Mouse (Mus musculus) MEL (cell line): ENCODE measurements around the gene Kcnip1.

Source experiments
- CHD2 ChIP-seq: IDR thresholded peaks from 2 replicates; pipeline ENCODE4 v1.6.1; 2011; ENCODE audit warnings: low read length, improper control_type of control experiment
- CTCF ChIP-seq, 3 experiments: IDR thresholded peaks in 2 of 3; conservative IDR thresholded peaks in 1 of 3; 2 replicates each; pipeline ENCODE4 v1.5.1; 2011 to 2012; ENCODE audit warnings: low read length in 3 of 3, low read depth in 2 of 3, mild to moderate bottlenecking in 2 of 3, improper control_type of control experiment in 1 of 3, inconsistent platforms in 1 of 3, mixed read lengths in 1 of 3, moderate library complexity in 1 of 3; ENCODE audit not compliant: control insufficient read depth in 1 of 3, insufficient read depth in 1 of 3, poor library complexity in 1 of 3, severe bottlenecking in 1 of 3
- EP300 ChIP-seq, 2 experiments: IDR thresholded peaks; 2 replicates each; pipeline ENCODE4 v1.6.1; 2011; ENCODE audit warnings: improper control_type of control experiment in 2 of 2, low read length in 2 of 2, low read depth in 1 of 2, mild to moderate bottlenecking in 1 of 2
- GABPA ChIP-seq: IDR thresholded peaks from 2 replicates; pipeline ENCODE4 v1.6.1; 2012; ENCODE audit warnings: low read depth, mild to moderate bottlenecking, inconsistent platforms, low read length, improper control_type of control experiment, moderate library complexity
- GATA1 ChIP-seq: IDR thresholded peaks from 2 replicates; pipeline ENCODE4 v1.6.1; 2011; ENCODE audit warnings: low read depth, low read length, improper control_type of control experiment
- MAX ChIP-seq: IDR thresholded peaks from 2 replicates; pipeline ENCODE4 v1.6.1; 2011; ENCODE audit warnings: low read length, improper control_type of control experiment
- MXI1 ChIP-seq: IDR thresholded peaks from 2 replicates; pipeline ENCODE4 v1.6.1; 2011; ENCODE audit warnings: mild to moderate bottlenecking, low read depth, low read length, improper control_type of control experiment
- MYB ChIP-seq: IDR thresholded peaks from 2 replicates; pipeline ENCODE4 v1.6.1; 2011; ENCODE audit warnings: mild to moderate bottlenecking, low read depth, low read length, improper control_type of control experiment
- NRF1 ChIP-seq: IDR thresholded peaks from 2 replicates; pipeline ENCODE4 v1.6.1; 2014; ENCODE audit warnings: low read depth, mild to moderate bottlenecking, inconsistent platforms, low read length, improper control_type of control experiment, moderate library complexity; ENCODE audit not compliant: poor library complexity, insufficient read depth, severe bottlenecking
- POLR2A ChIP-seq, 2 experiments: IDR thresholded peaks; 2 replicates each; pipeline ENCODE4 v1.6.1; 2011 to 2012; ENCODE audit warnings: low read length in 2 of 2, mild to moderate bottlenecking in 2 of 2, control low read depth in 1 of 2, improper control_type of control experiment in 1 of 2, low read depth in 1 of 2, moderate library complexity in 1 of 2; ENCODE audit not compliant: control insufficient read depth in 1 of 2, insufficient read depth in 1 of 2, poor library complexity in 1 of 2
- POLR2AphosphoS2 ChIP-seq: IDR thresholded peaks from 2 replicates; pipeline ENCODE4 v1.6.1; 2011; ENCODE audit warnings: low read length, improper control_type of control experiment
- SIN3A ChIP-seq: IDR thresholded peaks from 2 replicates; pipeline ENCODE4 v1.6.1; 2012; ENCODE audit warnings: low read length, improper control_type of control experiment, inconsistent platforms
- SMC3 ChIP-seq: IDR thresholded peaks from 2 replicates; pipeline ENCODE4 v1.6.1; 2011; ENCODE audit warnings: low read depth, low read length, improper control_type of control experiment
- ZNF384 ChIP-seq: IDR thresholded peaks from 2 replicates; pipeline ENCODE4 v1.6.1; 2012; ENCODE audit warnings: low read depth, mild to moderate bottlenecking, inconsistent platforms, low read length, improper control_type of control experiment

- TF ChIP-seq POLR2AphosphoS2, result no peak
- no peak for TF ChIP-seq CTCF (IDR thresholded peaks at IDR 0.05 in 2 of 3, conservative IDR thresholded peaks at IDR 0.05 in 1 of 3; ENCODE audit: control insufficient read depth in 1 of 3, insufficient read depth in 1 of 3, low read depth in 2 of 3, low read length in 3 of 3, poor library complexity in 1 of 3, severe bottlenecking in 1 of 3)
- TF ChIP-seq SIN3A, result no peak
- no peak for TF ChIP-seq POLR2A (IDR thresholded peaks at IDR 0.05; ENCODE audit: control insufficient read depth in 1 of 2, insufficient read depth in 1 of 2, low read depth in 1 of 2, low read length in 2 of 2, poor library complexity in 1 of 2)
- TF ChIP-seq GATA1, result no peak
- TF ChIP-seq MYB, result no peak
- no peak for TF ChIP-seq ZNF384
- TF ChIP-seq GABPA, result no peak
- no peak for TF ChIP-seq NRF1
- TF ChIP-seq MXI1, result no peak
- no peak for TF ChIP-seq CHD2
- no peak for TF ChIP-seq SMC3
- no peak for TF ChIP-seq EP300 (IDR thresholded peaks at IDR 0.05; ENCODE audit: low read depth in 1 of 2, low read length in 2 of 2)
- no peak for TF ChIP-seq MAX
These were observed 43.1 kb upstream of the Kcnip1 start for GRCm38 (mm10) chr11:34035909-34036658.
